ENCODE assay signal across 16 mouse cellular contexts in genomic region chrX:166453532-166453931, GRCm38 (mm10).
"Had no signal": no experiment of that assay in that cellular context is flagged by ENCODE, and none has a peak within 500 bp of the region (broad histone marks: within the 10 kb centered on the region; RNA-seq: fewer than 3 reads in every experiment).

No protein-coding gene starts in this region.

- H3K9me3 ChIP-seq: intestine, embryonic 15.5 days; kidney, embryonic 15.5 days; liver, embryonic 13.5 days; lung, embryonic 15.5 days; midbrain, embryonic 12.5 days; midbrain, embryonic 15.5 days had no signal

- H3K4me1 ChIP-seq: intestine, embryonic 15.5 days; kidney, embryonic 15.5 days; liver, embryonic 13.5 days; lung, embryonic 15.5 days; midbrain, embryonic 12.5 days; midbrain, embryonic 15.5 days had no signal

- H3K4me2 ChIP-seq: intestine, embryonic 15.5 days; kidney, embryonic 15.5 days; liver, embryonic 13.5 days; lung, embryonic 15.5 days; midbrain, embryonic 12.5 days; midbrain, embryonic 15.5 days had no signal

- H3K4me3 ChIP-seq: intestine, embryonic 15.5 days; kidney, embryonic 15.5 days; left cerebral cortex, adult 2 months; liver, embryonic 13.5 days; lung, embryonic 15.5 days; midbrain, embryonic 12.5 days; midbrain, embryonic 15.5 days had no signal

- H3K27ac ChIP-seq: intestine, embryonic 15.5 days; kidney, embryonic 15.5 days; left cerebral cortex, adult 2 months; liver, embryonic 13.5 days; lung, embryonic 15.5 days; midbrain, embryonic 12.5 days; midbrain, embryonic 15.5 days; stomach, postnatal 0 days had no signal

- DNase-seq: kidney, adult 11 months; kidney, adult 8-10 months; kidney, postnatal 10 days; kidney, postnatal 36 days; layer of hippocampus, postnatal 36 days; liver, embryonic 13.5 days; right cerebral cortex, postnatal 4 days; thymus, adult 2 months; thymus, postnatal 25 days had no signal

- H3K9ac ChIP-seq: intestine, embryonic 15.5 days; kidney, embryonic 15.5 days; liver, embryonic 13.5 days; lung, embryonic 15.5 days; midbrain, embryonic 12.5 days; midbrain, embryonic 15.5 days had no signal

- H3K36me3 ChIP-seq: intestine, embryonic 15.5 days; midbrain, embryonic 12.5 days; midbrain, embryonic 15.5 days had no signal

- ATAC-seq: intestine, embryonic 15.5 days; midbrain, embryonic 15.5 days had no signal

- H3K27me3 ChIP-seq: intestine, embryonic 15.5 days; liver, embryonic 13.5 days; lung, embryonic 15.5 days; midbrain, embryonic 12.5 days; midbrain, embryonic 15.5 days had no signal
